Mouse (Mus musculus) CH12.LX (cell line): ENCODE measurements around the gene 2810459M11Rik. TPM values are rescaled to one million over a fixed set of nuclear protein-coding genes. Genes with fewer than 3 reads are reported as not detected.

ENCODE experiments used
- DNase-seq: peaks from one replicate; pipeline ENCODE4 v3.0.0-alpha.2; 2013; ENCODE audit errors: extremely low read depth
- H3K27ac ChIP-seq: 2 replicates; pipeline ENCODE4 v1.5.1; 2012; ENCODE audit warnings: low read depth, mild to moderate bottlenecking, control low read depth, moderate library complexity; ENCODE audit not compliant: insufficient read depth
- H3K27me3 ChIP-seq: replicated peaks from 2 replicates; pipeline ENCODE3; 2012; ENCODE audit warnings: inconsistent platforms
- H3K36me3 ChIP-seq, 2 experiments: replicated peaks in 1 of 2; 2 replicates each; pipeline versions ENCODE3 to v1.6.1; 2012; ENCODE audit warnings: inconsistent platforms in 1 of 2, low read length in 1 of 2, mild to moderate bottlenecking in 1 of 2, mixed read lengths in 1 of 2, moderate library complexity in 1 of 2; ENCODE audit not compliant: control insufficient read depth in 1 of 2, insufficient read depth in 1 of 2
- H3K4me1 ChIP-seq, 2 experiments: 2 replicates each; pipeline ENCODE4 v1.6.1; 2012; ENCODE audit warnings: inconsistent platforms in 1 of 2, moderate library complexity in 1 of 2; ENCODE audit not compliant: insufficient read depth in 2 of 2, control insufficient read depth in 1 of 2
- H3K4me2 ChIP-seq: 2 replicates; pipeline ENCODE4 v1.6.1; 2012; ENCODE audit warnings: low read depth, mild to moderate bottlenecking, control low read depth; ENCODE audit not compliant: poor library complexity, insufficient read depth, severe bottlenecking
- H3K4me3 ChIP-seq, 3 experiments: fragments of 150-350 bp in 1 of 3; sonication (generic) in 1 of 3; replicated peaks in 1 of 3; 2 replicates each; pipeline versions ENCODE3 to v1.5.1; 2011 to 2012; ENCODE audit warnings: low read depth in 2 of 3, low read length in 2 of 3, mild to moderate bottlenecking in 2 of 3, moderate library complexity in 2 of 3, control low read depth in 1 of 3, improper control_type of control experiment in 1 of 3, inconsistent platforms in 1 of 3, mixed read lengths in 1 of 3; ENCODE audit not compliant: poor library complexity in 1 of 3
- H3K79me2 ChIP-seq: replicated peaks from 2 replicates; pipeline ENCODE4 v1.6.1; 2012; ENCODE audit warnings: mild to moderate bottlenecking, moderate library complexity; ENCODE audit not compliant: control insufficient read depth, poor library complexity, insufficient read depth, severe bottlenecking; ENCODE audit errors: extremely low read depth
- H3K9ac ChIP-seq: 2 replicates; pipeline ENCODE4 v1.6.1; 2012; ENCODE audit warnings: low read depth, mild to moderate bottlenecking, control low read depth, moderate library complexity; ENCODE audit not compliant: insufficient read depth
- H3K9me3 ChIP-seq: replicated peaks from 2 replicates; pipeline ENCODE3; 2012; ENCODE audit warnings: low read length, inconsistent platforms, mixed read lengths
- CTCF ChIP-seq, 2 experiments: IDR thresholded peaks in 1 of 2; conservative IDR thresholded peaks in 1 of 2; 2 replicates each; pipeline ENCODE4 v1.5.1; 2011 to 2012; ENCODE audit warnings: low read depth in 2 of 2, low read length in 2 of 2, improper control_type of control experiment in 1 of 2, inconsistent platforms in 1 of 2, mild to moderate bottlenecking in 1 of 2, moderate library complexity in 1 of 2
- ELF1 ChIP-seq: IDR thresholded peaks from 2 replicates; pipeline ENCODE4 v1.6.1; 2014; ENCODE audit warnings: low read depth, mild to moderate bottlenecking, inconsistent platforms, low read length, improper control_type of control experiment
- EP300 ChIP-seq: IDR thresholded peaks from 2 replicates; pipeline ENCODE4 v1.6.1; 2011; ENCODE audit warnings: low read length, improper control_type of control experiment
- ETS1 ChIP-seq: conservative IDR thresholded peaks from 2 replicates; pipeline ENCODE4 v1.6.1; 2012; ENCODE audit warnings: low read depth, mild to moderate bottlenecking, inconsistent platforms, low read length, improper control_type of control experiment, moderate library complexity
- JUND ChIP-seq: conservative IDR thresholded peaks from 2 replicates; pipeline ENCODE4 v1.6.1; 2011; ENCODE audit warnings: low read depth, low read length, improper control_type of control experiment
- KAT2A ChIP-seq: IDR thresholded peaks from 2 replicates; pipeline ENCODE4 v1.6.1; 2012; ENCODE audit warnings: low read length, improper control_type of control experiment, inconsistent platforms; ENCODE audit not compliant: insufficient replicate concordance
- MAFK ChIP-seq: IDR thresholded peaks from 2 replicates; pipeline ENCODE4 v1.6.1; 2011; ENCODE audit warnings: low read length, improper control_type of control experiment; ENCODE audit not compliant: insufficient replicate concordance
- MAZ ChIP-seq: IDR thresholded peaks from 2 replicates; pipeline ENCODE4 v1.6.1; 2012; ENCODE audit warnings: low read depth, mild to moderate bottlenecking, inconsistent platforms, low read length, improper control_type of control experiment, moderate library complexity
- NELFE ChIP-seq: IDR thresholded peaks from 2 replicates; pipeline ENCODE4 v1.6.1; 2011; ENCODE audit warnings: low read depth, low read length, improper control_type of control experiment
- PAX5 ChIP-seq: IDR thresholded peaks from 2 replicates; pipeline ENCODE4 v1.6.1; 2012; ENCODE audit warnings: low read length, inconsistent platforms, mixed read lengths
- POLR2AphosphoS2 ChIP-seq: IDR thresholded peaks from 2 replicates; pipeline ENCODE4 v1.6.1; 2011; ENCODE audit warnings: low read depth, low read length, improper control_type of control experiment
- RAD21 ChIP-seq: IDR thresholded peaks from 2 replicates; pipeline ENCODE4 v1.6.1; 2011; ENCODE audit warnings: low read depth, mild to moderate bottlenecking, low read length, improper control_type of control experiment, moderate library complexity
- RCOR1 ChIP-seq: conservative IDR thresholded peaks from 2 replicates; pipeline ENCODE4 v1.6.1; 2012; ENCODE audit warnings: low read depth, mild to moderate bottlenecking, inconsistent platforms, low read length, improper control_type of control experiment
- SMC3 ChIP-seq: IDR thresholded peaks from 2 replicates; pipeline ENCODE4 v1.6.1; 2011; ENCODE audit warnings: low read depth, low read length, improper control_type of control experiment
- UBTF ChIP-seq: IDR thresholded peaks from 2 replicates; pipeline ENCODE4 v1.6.1; 2012; ENCODE audit warnings: low read depth, mild to moderate bottlenecking, inconsistent platforms, low read length, improper control_type of control experiment, moderate library complexity
- ZMIZ1 ChIP-seq: IDR thresholded peaks from 2 replicates; pipeline ENCODE4 v1.6.1; 2012; ENCODE audit warnings: low read depth, mild to moderate bottlenecking, inconsistent platforms, low read length, improper control_type of control experiment
- ZNF384 ChIP-seq: IDR thresholded peaks from 2 replicates; pipeline ENCODE4 v1.6.1; 2012; ENCODE audit warnings: low read depth, low read length, improper control_type of control experiment, inconsistent platforms
- dilution Hi-C: fragments of 300-500 bp; cut with MboI; formaldehyde crosslinking; loops from 2 replicates; pipeline ENCODE4 v1.14.3; 2020; ENCODE audit warnings: low sequenced_read_pairs; ENCODE audit not compliant: extremely low pct_unique_long_range_greater_than_20kb, extremely low pct_ligation_motif_present
- in situ Hi-C: fragments of 300-500 bp; cut with MboI; formaldehyde crosslinking; loops from 3 replicates; pipeline ENCODE4 v1.14.3; 2019; ENCODE audit warnings: low sequenced_read_pairs, low pct_ligation_motif_present, low pct_unique_long_range_greater_than_20kb, mixed read lengths
- polyA plus RNA-seq: library from polyadenylated mRNA; unstranded; fragments of >175 nt; gene quantifications from 2 replicates; pipeline ENCODE4 v1.2.1, GENCODE M21; 2012; ENCODE audit warnings: low read depth; ENCODE audit not compliant: insufficient read length
- total RNA-seq, 2 experiments: library from RNA; depleted of rRNA; stranded (reverse); fragments of 300-350 nt in 1 of 2; fragments of >200 nt in 1 of 2; gene quantifications; 2 replicates each; pipeline ENCODE4 v1.2.3; 2012 to 2014

Gene 2810459M11Rik
- total and polyA plus RNA-seq, 3 experiments: not detected

- Histone ChIP-seq H3K4me2 (no peak overlapping the region), H3K4me1 (peaks cover 4 to 11% of the 10 kb centered on the region in 2 experiments), H3K4me3 (no peak overlapping the region), H3K79me2 (no peaks in the 10 kb centered on the region), H3K9ac (no peak overlapping the region), H3K27me3 (no peaks in the 10 kb centered on the region), H3K9me3 (no peaks in the 10 kb centered on the region), H3K36me3 (no peaks in the 10 kb centered on the region), H3K27ac (no peak overlapping the region)
- no peak for DNase-seq
- TF ChIP-seq RCOR1 (no peak), CTCF (conservative IDR thresholded peaks at IDR 0.05 in 1 of 2, IDR thresholded peaks at IDR 0.05 in 1 of 2; ENCODE audit: low read depth in 2 of 2, low read length in 2 of 2) (no peak), PAX5 (no peak), ELF1 (no peak), KAT2A (no peak), ZNF384 (no peak), EP300 (no peak), ZMIZ1 (no peak), UBTF (no peak), MAFK (no peak), MAZ (no peak)
- in situ Hi-C loops: no loop called here
- dilution Hi-C loops: no loop called here
Observed at GRCm38 (mm10) chr1:86018235-86019055, 27.2 kb upstream of the 2810459M11Rik start.

GRCm38 (mm10) chr1:86021365-86021989 lies 24.2 kb upstream of the 2810459M11Rik start:
- H3K4me1 ChIP-seq: peaks cover 4 to 14% of the 10 kb centered on the region in 2 experiments
- H3K27ac ChIP-seq: no peak overlapping the region
- dilution Hi-C loops: no loop called here
- H3K4me3 ChIP-seq: no peak overlapping the region
- H3K4me2 ChIP-seq: no peak overlapping the region
- no peaks in the 10 kb centered on the region for H3K9me3 ChIP-seq
- peak; percentile 29 for DNase-seq
- H3K79me2 ChIP-seq: no peaks in the 10 kb centered on the region
- no peaks in the 10 kb centered on the region for H3K27me3 ChIP-seq
- no peak overlapping the region for H3K9ac ChIP-seq
- TF ChIP-seq RAD21 (peak; percentile 70), JUND (no peak), SMC3 (peak; percentile 80), CTCF (conservative IDR thresholded peaks at IDR 0.05 in 1 of 2, IDR thresholded peaks at IDR 0.05 in 1 of 2; ENCODE audit: low read depth in 2 of 2, low read length in 2 of 2) (peak in 1 of 2 experiments; percentile 75; a peak in 2 of 4 replicates), ZNF384 (no peak), ELF1 (no peak), POLR2AphosphoS2 (no peak), NELFE (no peak), ETS1 (no peak)
- in situ Hi-C loops: no loop called here
- no peaks in the 10 kb centered on the region for H3K36me3 ChIP-seq
